Mouse (Mus musculus) lung, postnatal 0 days (tissue): Measurements from ENCODE around the gene Vmn1r192. TPM values are rescaled to one million over a fixed set of nuclear protein-coding genes. Genes with fewer than 3 reads are reported as not detected.

Experiments
- microRNA-seq: library from miRNA; unstranded; fragments of <30 nt; microRNA quantifications from one replicate; pipeline ENCODE4, GENCODE M21; 2016
- polyA plus RNA-seq: library from polyadenylated mRNA; unstranded; fragments of >200 nt; fragmentation: Nextera tagmentation; extraction: Ambion mirVana; gene quantifications from 2 replicates; pipeline ENCODE4 v1.2.1, GENCODE M21; 2015

The Vmn1r192 gene
- polyA plus RNA-seq, 1 experiment from 2014 or later: not detected

Small RNA genes within 50 kb of the gene (microRNA-seq; reads per million reads assigned to microRNA genes)
- gene Gm23282: not detected
- gene Gm25084: not detected

Other genes starting within 250 kb of the Vmn1r192 start
- 2.5 and 3.4 TPM in 2 replicates for gene Zfp184, start 246.0 kb downstream of the Vmn1r192 start, polyA plus RNA-seq
- gene Pom121l2, start 209.9 kb downstream of the Vmn1r192 start, polyA plus RNA-seq: not detected in 2 replicates
- gene Prss16, start 181.4 kb downstream of the Vmn1r192 start, polyA plus RNA-seq: 0.62 and 1.1 TPM in 2 replicates
- 4.2 and 5.2 TPM in 2 replicates for gene Hist1h2ah, start 155.6 kb downstream of the Vmn1r192 start, polyA plus RNA-seq
- gene Hist1h2bk, start 155.3 kb downstream of the Vmn1r192 start, polyA plus RNA-seq: 0.45 and 0.81 TPM in 2 replicates
- gene Hist1h4i, start 149.8 kb downstream of the Vmn1r192 start, polyA plus RNA-seq: 4.1 and 4.6 TPM in 2 replicates
- 2.7 TPM in 1 of 2 replicates, not detected in the other for gene Hist1h2ag, start 148.2 kb downstream of the Vmn1r192 start, polyA plus RNA-seq
- 1.0 and 1.5 TPM in 2 replicates for gene Hist1h2bj, start 147.9 kb downstream of the Vmn1r192 start, polyA plus RNA-seq
- not detected in 2 replicates for gene Vmn1r188, start 106.7 kb downstream of the Vmn1r192 start, polyA plus RNA-seq
- gene Vmn1r189, start 85.3 kb downstream of the Vmn1r192 start, polyA plus RNA-seq: not detected in 2 replicates
- gene Vmn1r191, start 7.2 kb downstream of the Vmn1r192 start, polyA plus RNA-seq: not detected in 2 replicates
- gene Vmn1r193, start 32.0 kb upstream of the Vmn1r192 start, polyA plus RNA-seq: not detected in 2 replicates
- gene Vmn1r194, start 53.1 kb upstream of the Vmn1r192 start, polyA plus RNA-seq: not detected in 2 replicates
- gene Vmn1r195, start 79.4 kb upstream of the Vmn1r192 start, polyA plus RNA-seq: not detected in 2 replicates
- not detected in 2 replicates for gene Vmn1r196, start 98.8 kb upstream of the Vmn1r192 start, polyA plus RNA-seq
- not detected in 2 replicates for gene Vmn1r197, start 133.4 kb upstream of the Vmn1r192 start, polyA plus RNA-seq
- gene Vmn1r198, start 159.2 kb upstream of the Vmn1r192 start, polyA plus RNA-seq: not detected in 2 replicates
- not detected in 2 replicates for gene Vmn1r199, start 188.7 kb upstream of the Vmn1r192 start, polyA plus RNA-seq
- not detected in 2 replicates for gene Vmn1r200, start 199.2 kb upstream of the Vmn1r192 start, polyA plus RNA-seq